Mouse (Mus musculus) forebrain, embryonic 16.5 days (tissue): ENCODE data around the gene Sugct. TPM values are rescaled to one million over a fixed set of nuclear protein-coding genes. Genes with fewer than 3 reads are reported as not detected.

ENCODE experiments used
- ATAC-seq: fragments of 200-750 bp; cut with Nextera tagmentation; 2 replicates; pipeline ENCODE4 v1.8.0; 2017; ENCODE audit warnings: mild to moderate bottlenecking, moderate library complexity
- H3K27ac ChIP-seq: fragments of 300-500 bp; sonication (generic); 2 replicates; pipeline ENCODE4 v1.5.1; 2014; ENCODE audit warnings: low read length, control low read depth
- H3K27me3 ChIP-seq: fragments of 300-500 bp; sonication (generic); replicated peaks from 2 replicates; pipeline ENCODE4 v1.6.1; 2014; ENCODE audit warnings: low read length; ENCODE audit not compliant: control insufficient read depth, insufficient read depth
- H3K36me3 ChIP-seq: fragments of 300-500 bp; sonication (generic); 2 replicates; pipeline ENCODE4 v1.6.1; 2014; ENCODE audit not compliant: control insufficient read depth, insufficient read depth
- H3K4me1 ChIP-seq: fragments of 300-500 bp; sonication (generic); replicated peaks from 2 replicates; pipeline ENCODE4 v1.6.1; 2014; ENCODE audit warnings: low read length; ENCODE audit not compliant: control insufficient read depth, insufficient read depth
- H3K4me2 ChIP-seq: fragments of 300-500 bp; sonication (generic); 2 replicates; pipeline ENCODE4 v1.6.1; 2014; ENCODE audit warnings: mild to moderate bottlenecking, low read length, control low read depth
- H3K4me3 ChIP-seq: fragments of 300-500 bp; sonication (generic); replicated peaks from 2 replicates; pipeline ENCODE4 v1.5.1; 2014; ENCODE audit warnings: mild to moderate bottlenecking, low read length, control low read depth
- H3K9ac ChIP-seq: fragments of 300-500 bp; sonication (generic); replicated peaks from 2 replicates; pipeline ENCODE4 v1.6.1; 2014; ENCODE audit warnings: low read depth, low read length, control low read depth
- H3K9me3 ChIP-seq: fragments of 300-500 bp; sonication (generic); 2 replicates; pipeline ENCODE4 v1.6.1; 2016; ENCODE audit warnings: low read length; ENCODE audit not compliant: control insufficient read depth
- WGBS: fragments of 180-500 bp; shearing (Covaris S2); extraction: QIAGEN DNeasy Blood & Tissue Kit; methylation state at CpG from one replicate; pipeline ENCODE4 v1.1.7; 2014; 5-methylcytosine and 5-hydroxymethylcytosine counted together
- polyA plus RNA-seq: library from polyadenylated mRNA; unstranded; fragments of >200 nt; fragmentation: Nextera tagmentation; extraction: Ambion mirVana; gene quantifications from 2 replicates; pipeline ENCODE4 v1.2.1, GENCODE M21; 2015

The Sugct gene
- polyA plus RNA-seq, 1 experiment from 2014 or later, result 2.4 TPM

DNA sequence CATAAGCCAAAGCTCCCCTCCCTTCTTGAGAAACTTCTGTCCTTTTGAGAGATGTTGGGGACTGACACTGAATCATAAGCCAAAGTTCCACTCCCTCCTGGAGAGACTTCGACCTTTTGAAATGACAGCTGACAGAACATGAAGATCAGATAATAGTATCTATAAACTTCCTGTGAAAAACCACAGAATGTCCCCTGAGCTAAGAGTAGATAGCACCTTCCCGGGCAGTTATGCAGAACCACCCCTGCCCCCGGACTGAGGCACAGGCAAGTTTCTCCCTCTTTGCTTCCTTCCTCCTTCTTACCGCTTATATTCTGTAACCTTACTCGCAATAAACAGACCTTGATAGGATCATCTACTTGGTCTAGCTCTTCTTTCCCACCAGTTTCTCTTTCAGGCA is 68.2 kb downstream of the Sugct start:
- H3K27ac ChIP-seq, result no peak overlapping the region
- ATAC-seq, result no peak

DNA sequence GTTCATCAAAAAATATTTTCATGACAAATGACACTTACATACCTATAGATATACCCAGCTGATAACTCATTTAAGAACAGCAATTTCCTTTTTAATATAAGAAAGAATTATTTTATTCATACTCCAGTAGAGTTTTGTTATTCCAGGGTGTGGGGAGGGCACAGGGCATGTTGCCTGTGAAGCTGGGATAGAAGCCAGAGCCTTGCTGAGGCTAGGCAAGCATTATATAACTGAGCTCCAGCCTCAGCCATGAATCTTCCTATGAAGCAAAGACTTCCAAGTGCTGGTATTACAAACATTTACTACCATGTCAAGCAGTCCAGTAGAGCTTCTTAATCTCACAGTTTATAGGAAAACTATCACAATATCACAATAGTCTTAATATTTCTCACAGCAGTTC is 70.4 kb downstream of the Sugct start:
- H3K4me1 ChIP-seq, result no peaks in the 10 kb centered on the region
- ATAC-seq, result no peak
- no peaks in the 10 kb centered on the region for H3K27me3 ChIP-seq
- no peak overlapping the region for H3K4me2 ChIP-seq
- H3K9ac ChIP-seq, result no peak overlapping the region
- no peaks in the 10 kb centered on the region for H3K36me3 ChIP-seq
- H3K4me3 ChIP-seq, result no peak overlapping the region
- no peaks in the 10 kb centered on the region for H3K9me3 ChIP-seq
- H3K27ac ChIP-seq, result no peak overlapping the region

More for the DNA sequence above, 68.2 kb downstream of the Sugct start:
- Histone ChIP-seq H3K36me3 (no peaks in the 10 kb centered on the region), H3K4me3 (no peak overlapping the region), H3K4me2 (no peak overlapping the region), H3K9ac (no peak overlapping the region), H3K9me3 (no peaks in the 10 kb centered on the region), H3K4me1 (no peaks in the 10 kb centered on the region), H3K27me3 (no peaks in the 10 kb centered on the region)
- 92% methylated on average over 5 of the region's 5 CpGs for WGBS

DNA sequence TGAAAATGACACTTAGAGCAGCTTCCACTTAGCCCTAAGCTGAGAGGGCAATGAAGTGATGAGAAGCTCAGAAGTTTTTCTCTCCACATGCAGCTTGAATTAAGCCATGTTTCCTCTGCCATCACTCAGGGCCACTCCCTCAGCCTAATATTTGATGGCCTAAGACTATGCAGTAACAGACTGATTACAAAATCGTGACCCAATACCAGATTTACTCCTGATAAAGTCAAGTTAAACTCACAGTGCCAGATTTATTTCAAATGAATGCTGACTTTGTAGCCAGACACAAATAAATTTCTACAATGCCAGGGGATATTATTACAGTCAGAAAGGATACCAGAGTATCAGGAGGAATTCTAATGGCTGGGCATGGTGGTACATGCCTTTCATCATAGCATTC is 89.1 kb downstream of the Sugct start:
- 81% methylated on average over 1 of the region's 1 CpGs for WGBS
- no peak overlapping the region for H3K27ac ChIP-seq
- ATAC-seq, result no peak
- H3K27me3 ChIP-seq, result no peaks in the 10 kb centered on the region
- no peak overlapping the region for H3K4me3 ChIP-seq
- no peak overlapping the region for H3K4me2 ChIP-seq
- H3K9me3 ChIP-seq, result no peaks in the 10 kb centered on the region
- no peak overlapping the region for H3K9ac ChIP-seq
- no peaks in the 10 kb centered on the region for H3K36me3 ChIP-seq
- H3K4me1 ChIP-seq, result no peaks in the 10 kb centered on the region

DNA sequence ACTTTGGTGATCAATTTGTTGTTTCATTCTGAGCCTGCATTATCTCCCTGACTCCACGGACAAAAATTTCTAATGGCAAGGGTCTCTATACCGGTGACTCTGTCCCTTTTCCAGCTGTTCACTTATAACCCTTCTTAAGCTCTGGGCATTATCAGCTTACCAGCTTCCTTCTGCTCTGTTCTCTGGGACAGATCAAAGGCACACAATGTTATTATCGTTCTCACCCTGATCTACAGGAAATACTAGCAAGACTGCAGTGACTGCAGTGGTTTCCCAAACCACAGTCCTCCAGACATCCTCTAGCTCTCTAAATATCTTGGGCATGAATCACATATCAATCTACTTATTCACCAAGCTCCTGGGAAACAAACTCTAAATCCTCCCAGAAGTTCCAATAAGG is 90.7 kb downstream of the Sugct start:
- Histone ChIP-seq H3K36me3 (no peaks in the 10 kb centered on the region), H3K4me3 (no peak overlapping the region), H3K9ac (no peak overlapping the region), H3K27me3 (no peaks in the 10 kb centered on the region), H3K9me3 (no peaks in the 10 kb centered on the region), H3K27ac (no peak overlapping the region), H3K4me2 (no peak overlapping the region), H3K4me1 (no peaks in the 10 kb centered on the region)
- ATAC-seq, result no peak
- 84% methylated on average over 3 of the region's 3 CpGs for WGBS

DNA sequence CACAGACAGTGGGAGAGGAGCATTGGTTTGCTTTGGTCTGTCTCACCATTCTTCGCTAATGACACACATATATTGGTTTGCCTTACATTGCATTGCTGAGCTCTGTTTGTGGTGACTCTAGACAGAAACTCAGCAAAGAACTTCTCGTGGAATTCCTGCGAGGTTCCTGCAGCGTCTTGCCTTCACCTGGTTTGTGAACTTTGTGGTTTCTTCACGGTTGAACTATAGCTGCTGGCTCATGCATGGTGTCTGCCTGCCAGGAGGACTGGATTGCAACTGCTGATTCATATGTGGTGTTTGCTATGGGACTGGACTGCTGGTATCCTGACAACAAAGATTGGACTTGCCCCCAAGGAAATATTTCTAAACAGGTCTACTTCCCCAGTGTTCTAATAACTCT is 91.6 kb downstream of the Sugct start:
- Histone ChIP-seq H3K4me3 (no peak overlapping the region), H3K27ac (no peak overlapping the region), H3K9me3 (no peaks in the 10 kb centered on the region), H3K4me2 (no peak overlapping the region), H3K4me1 (no peaks in the 10 kb centered on the region), H3K9ac (no peak overlapping the region), H3K27me3 (no peaks in the 10 kb centered on the region), H3K36me3 (no peaks in the 10 kb centered on the region)
- 91% methylated on average over 5 of the region's 5 CpGs for WGBS
- no peak for ATAC-seq

DNA sequence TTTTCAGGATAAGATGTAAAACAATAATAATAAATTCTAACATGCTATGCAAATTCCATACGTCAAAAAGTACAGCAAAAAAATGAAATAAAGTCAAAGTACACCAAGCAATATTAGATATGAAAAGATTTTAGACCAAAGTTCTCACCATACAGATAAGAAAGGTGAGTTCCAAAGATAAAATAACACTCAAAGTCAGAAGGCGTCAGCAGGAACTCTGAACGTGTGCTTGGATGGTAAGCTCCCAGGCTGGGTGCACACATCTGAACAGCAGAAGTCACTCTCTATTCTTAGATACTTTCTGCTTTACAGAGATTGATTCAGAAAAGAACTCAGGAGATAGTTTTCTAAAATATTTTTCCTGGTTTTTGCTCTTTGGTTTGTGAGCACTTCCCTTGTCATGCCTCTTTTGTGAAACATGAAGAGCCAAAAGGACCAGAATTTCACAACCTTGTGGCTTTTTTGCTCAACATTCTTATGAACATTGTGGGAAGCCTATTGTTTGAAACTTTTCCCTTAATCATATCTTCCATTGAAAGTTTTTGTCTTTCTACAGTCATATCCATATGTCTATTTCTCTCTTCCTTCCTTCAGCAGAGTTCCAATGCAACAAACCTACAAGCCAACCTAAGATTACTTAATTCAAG is 110.0 kb downstream of the Sugct start:
- 54% methylated on average over 3 of the region's 3 CpGs for WGBS
- Histone ChIP-seq H3K9ac (no peak overlapping the region), H3K4me1 (no peaks in the 10 kb centered on the region), H3K4me2 (no peak overlapping the region), H3K4me3 (no peak overlapping the region), H3K27me3 (no peaks in the 10 kb centered on the region), H3K36me3 (no peaks in the 10 kb centered on the region), H3K9me3 (no peaks in the 10 kb centered on the region), H3K27ac (no peak overlapping the region)
- no peak for ATAC-seq

DNA sequence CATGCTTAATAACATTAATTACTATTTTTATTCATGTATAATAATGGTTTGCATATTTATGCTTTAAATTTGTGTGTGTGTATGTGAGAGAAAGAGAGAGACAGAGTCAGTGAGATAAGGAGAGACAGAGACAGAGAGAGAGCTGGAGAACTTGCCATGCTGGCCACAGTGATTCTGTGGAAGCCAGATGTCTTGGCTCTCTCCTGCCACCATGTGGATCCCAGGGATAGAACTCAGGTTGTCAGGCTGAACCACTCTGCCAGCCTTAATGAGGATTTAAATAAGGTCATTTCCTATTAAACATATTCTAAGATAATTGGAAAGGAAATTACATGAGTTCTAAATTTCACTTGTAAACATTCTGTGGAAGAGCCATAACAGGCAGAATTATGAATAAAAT is 110.5 kb downstream of the Sugct start:
- ATAC-seq, result 0 out of 2 replicates have a peak, but pooled peaks have one; percentile 61
- Histone ChIP-seq H3K4me1 (no peaks in the 10 kb centered on the region), H3K9ac (no peak overlapping the region), H3K36me3 (no peaks in the 10 kb centered on the region), H3K27ac (no peak overlapping the region), H3K9me3 (no peaks in the 10 kb centered on the region), H3K4me3 (no peak overlapping the region), H3K27me3 (no peaks in the 10 kb centered on the region), H3K4me2 (no peak overlapping the region)

DNA sequence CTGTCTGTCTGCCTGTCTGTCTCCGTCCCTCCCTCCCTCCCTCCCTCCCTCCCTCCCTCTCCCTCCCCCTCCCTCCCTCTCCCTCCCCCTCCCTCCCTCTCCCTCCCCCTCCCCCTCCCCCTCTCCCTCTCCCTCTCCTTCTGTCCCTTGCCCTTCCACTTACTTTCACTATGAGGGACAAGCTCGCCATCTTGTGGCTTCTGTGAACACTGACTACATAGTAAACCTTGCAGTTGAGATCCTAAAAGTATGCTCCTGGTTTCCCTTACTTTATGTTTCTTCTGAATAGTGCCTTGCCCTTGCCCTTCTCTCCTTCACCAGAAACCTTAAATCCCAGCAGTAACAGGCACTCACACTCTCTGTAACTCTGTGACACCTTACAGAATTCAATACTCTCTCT is 113.7 kb downstream of the Sugct start:
- no peak overlapping the region for H3K9ac ChIP-seq
- H3K36me3 ChIP-seq, result no peaks in the 10 kb centered on the region
- no peak for ATAC-seq
- no peak overlapping the region for H3K4me3 ChIP-seq
- H3K4me1 ChIP-seq, result no peaks in the 10 kb centered on the region
- WGBS, result 36% methylated on average over 1 of the region's 2 CpGs
- no peak overlapping the region for H3K27ac ChIP-seq
- no peaks in the 10 kb centered on the region for H3K9me3 ChIP-seq
- no peaks in the 10 kb centered on the region for H3K27me3 ChIP-seq
- H3K4me2 ChIP-seq, result no peak overlapping the region

DNA sequence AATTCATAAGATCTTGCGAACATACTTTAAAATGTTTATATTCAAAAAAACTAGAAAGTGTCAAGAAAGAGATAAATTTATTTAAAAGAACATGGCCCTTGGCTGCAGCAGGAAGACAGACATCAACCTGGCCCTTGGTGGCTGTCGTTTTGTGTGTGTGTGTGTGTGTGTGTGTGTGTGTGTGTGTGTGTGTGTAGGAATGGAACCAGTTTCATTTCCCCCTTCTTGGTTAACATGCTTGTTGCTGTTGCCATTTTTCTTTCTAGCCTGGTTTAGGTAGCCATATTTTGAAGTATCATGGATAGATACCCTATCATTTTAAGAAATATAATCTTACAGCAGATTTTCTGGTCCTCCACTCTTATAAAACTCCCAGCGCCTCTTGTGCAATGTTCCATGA is 136.0 kb downstream of the Sugct start:
- 92% methylated on average over 3 of the region's 3 CpGs for WGBS
- no peaks in the 10 kb centered on the region for H3K9me3 ChIP-seq
- no peaks in the 10 kb centered on the region for H3K36me3 ChIP-seq
- H3K27ac ChIP-seq, result no peak overlapping the region
- ATAC-seq, result no peak
- no peak overlapping the region for H3K4me2 ChIP-seq
- no peak overlapping the region for H3K9ac ChIP-seq
- no peaks in the 10 kb centered on the region for H3K4me1 ChIP-seq
- H3K27me3 ChIP-seq, result no peaks in the 10 kb centered on the region
- H3K4me3 ChIP-seq, result no peak overlapping the region

DNA sequence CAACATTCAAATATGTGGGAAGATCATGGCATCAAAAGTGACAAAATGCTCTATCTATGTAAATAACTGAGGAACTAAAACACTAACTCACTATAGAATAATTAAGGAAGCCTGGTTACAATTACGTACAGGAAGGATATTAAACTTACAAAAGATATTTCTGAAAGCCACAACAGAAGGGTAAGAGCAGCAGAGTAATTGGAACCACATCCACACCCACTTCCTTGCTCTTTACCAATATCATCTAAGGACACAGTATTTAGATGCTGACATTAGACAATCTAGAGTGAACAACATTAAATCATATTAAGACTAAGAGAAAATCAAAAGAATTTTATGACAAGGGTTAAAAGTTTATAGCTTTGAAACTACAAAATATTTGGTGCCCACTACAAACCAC is 159.0 kb downstream of the Sugct start:
- no peak overlapping the region for H3K9ac ChIP-seq
- H3K4me2 ChIP-seq, result no peak overlapping the region
- H3K27me3 ChIP-seq, result no peaks in the 10 kb centered on the region
- H3K27ac ChIP-seq, result no peak overlapping the region
- no peak for ATAC-seq
- no peak overlapping the region for H3K4me3 ChIP-seq
- H3K36me3 ChIP-seq, result no peaks in the 10 kb centered on the region
- no peaks in the 10 kb centered on the region for H3K9me3 ChIP-seq
- no peaks in the 10 kb centered on the region for H3K4me1 ChIP-seq
- WGBS, result 87% methylated on average over 1 of the region's 1 CpGs
